Mouse (Mus musculus): ENCODE measurements around the gene Mrpl33.

The Mrpl33 gene

GRCm38 (mm10) chr5:31640542-31640941, 43.8 kb downstream of the Mrpl33 start:
- DNase-seq (ENCODE audit: low spot score): no peak

DNA sequence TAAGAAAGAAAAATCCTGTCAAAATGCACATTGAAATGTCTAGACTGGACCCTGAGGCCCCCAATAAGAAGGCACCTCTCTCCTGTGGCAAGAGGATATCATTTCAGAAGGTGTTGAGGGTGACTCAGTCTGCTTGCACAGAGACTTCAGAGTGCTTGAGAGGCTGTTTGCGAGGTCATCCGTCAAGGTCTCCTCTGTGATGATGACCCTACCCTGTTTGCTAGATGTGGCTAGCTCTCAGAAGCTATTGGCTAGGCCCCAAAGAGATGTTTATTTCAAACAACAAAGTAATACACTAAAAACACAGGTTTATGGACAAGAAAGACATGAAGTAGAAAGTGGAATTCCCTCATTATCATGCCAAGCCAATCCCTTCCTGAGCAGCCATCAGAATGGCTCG, 45.6 kb downstream of the Mrpl33 start:
- no peak for DNase-seq (ENCODE audit: low spot score)

DNA sequence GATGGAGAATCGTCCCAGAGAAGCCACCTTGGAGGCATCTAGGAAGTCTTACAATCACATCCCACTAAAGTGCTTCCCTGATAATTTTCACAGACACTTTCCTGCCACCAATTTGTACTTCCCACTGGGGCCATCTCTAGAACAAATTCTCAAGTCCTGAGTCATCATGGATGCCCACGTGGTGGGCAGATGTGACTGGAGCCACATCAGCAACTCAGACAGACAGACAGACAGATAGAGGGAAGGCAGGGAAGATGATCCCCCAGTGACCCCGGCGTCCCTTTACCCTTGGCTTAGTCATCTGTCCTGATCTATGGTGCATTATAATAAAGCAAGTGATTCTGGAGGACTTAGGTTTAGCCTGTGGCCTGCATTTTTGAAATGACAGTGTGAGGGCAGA, 47.5 kb downstream of the Mrpl33 start:
- no peak for DNase-seq (ENCODE audit: low spot score)

DNA sequence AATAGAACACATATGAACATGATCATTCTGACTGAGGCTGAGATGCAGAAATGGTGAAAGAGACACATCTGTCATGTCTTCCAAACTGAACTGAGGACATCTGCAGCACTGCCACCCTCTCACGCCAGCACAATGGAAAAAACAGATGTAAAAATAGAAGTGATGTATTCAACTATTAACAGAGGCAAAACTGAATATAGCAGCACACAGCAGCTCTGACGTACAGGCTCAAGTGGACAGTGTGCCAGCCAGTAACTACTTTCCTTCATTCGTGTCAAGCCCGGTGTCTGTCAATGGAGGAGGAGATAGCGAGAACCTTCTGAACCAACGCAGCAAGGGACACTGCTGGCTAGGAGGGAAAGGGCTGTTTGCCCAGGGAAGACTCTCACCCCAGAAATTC, 48.1 kb downstream of the Mrpl33 start:
- no peak for DNase-seq (ENCODE audit: low spot score)

- DNase-seq (ENCODE audit: low spot score): no peak
Observed at GRCm38 (mm10) chr5:31645798-31646197, 49.1 kb downstream of the Mrpl33 start.

- no peak for DNase-seq (ENCODE audit: low spot score)
Observed at GRCm38 (mm10) chr5:31646574-31646973, 49.8 kb downstream of the Mrpl33 start.

DNA sequence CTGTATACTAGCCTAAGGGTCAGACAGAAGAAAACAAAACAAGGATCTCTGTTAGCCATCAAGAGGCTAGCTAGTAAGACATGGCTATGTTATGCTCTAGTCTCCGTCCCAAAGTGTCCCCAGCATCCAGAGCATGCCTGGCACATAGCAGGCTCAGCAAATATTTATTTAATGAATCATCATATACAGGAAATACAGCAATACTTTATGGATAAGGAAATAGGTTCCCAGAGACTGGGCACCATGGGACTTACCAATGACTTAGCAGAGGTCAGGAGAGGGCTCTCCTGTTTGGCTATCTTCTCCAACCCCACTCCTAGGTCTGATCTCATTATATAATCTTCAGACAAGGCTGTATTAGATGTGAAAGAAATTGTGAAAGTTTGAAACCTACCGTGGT, 50.6 kb downstream of the Mrpl33 start:
- DNase-seq (ENCODE audit: low spot score): no peak

DNA sequence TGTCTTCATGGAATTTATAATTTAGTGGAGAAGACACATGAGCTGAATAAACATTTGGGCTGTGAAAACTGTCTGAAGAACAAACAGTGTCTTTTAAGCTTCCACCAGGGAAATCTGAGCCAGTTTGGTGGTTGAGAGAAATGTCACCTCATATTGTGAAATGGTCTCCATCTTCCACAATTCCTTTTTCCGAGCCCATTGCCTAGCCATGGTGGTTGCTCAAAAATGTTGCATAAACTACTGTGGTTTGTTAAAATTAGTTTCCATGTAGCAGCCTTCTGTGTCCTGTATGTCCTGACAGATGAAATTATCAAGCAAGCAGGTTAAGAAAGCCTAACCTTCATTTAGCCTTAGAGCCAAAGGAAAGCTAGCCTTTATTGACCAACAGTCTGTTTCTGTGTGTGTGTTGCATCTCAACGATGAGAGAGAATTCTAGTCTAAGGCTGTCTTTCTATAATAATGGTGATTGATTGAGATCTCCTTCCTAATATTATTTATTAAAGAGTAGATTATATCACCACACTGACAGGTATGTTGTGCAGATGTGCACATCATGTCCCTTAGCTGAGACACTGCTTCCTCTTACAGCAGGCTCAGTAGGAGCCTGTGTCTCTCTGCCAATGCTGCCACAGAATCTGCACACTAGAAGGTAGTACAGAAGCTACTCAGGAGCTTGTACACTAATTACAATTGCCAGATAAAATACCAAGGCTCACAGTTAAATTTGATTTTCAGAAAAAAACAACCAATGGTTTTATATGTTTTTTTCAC, 54.0 kb downstream of the Mrpl33 start:
- DNase-seq (ENCODE audit: low spot score): no peak

- DNase-seq (ENCODE audit: low spot score): no peak
Observed at GRCm38 (mm10) chr5:31655688-31656190, 59.0 kb downstream of the Mrpl33 start.

DNA sequence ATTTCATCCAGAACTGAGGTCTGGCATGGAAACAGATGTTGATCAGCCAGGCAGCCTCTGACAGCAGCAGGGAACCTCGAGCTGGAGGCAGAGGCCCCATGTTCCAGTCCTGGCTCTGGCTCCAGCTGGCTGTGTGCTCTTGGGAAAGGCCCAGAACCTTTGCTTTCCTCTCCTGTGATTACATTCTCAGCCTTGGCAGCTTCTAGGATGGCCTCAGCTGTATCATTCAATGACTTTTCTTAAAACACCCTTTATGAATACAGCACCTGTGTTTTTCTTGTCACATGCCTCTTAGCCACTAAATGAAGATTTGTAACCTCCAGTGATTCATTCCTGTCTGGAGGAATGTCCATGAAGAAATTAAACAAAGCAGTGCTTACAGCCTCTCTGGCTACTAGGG, 69.4 kb downstream of the Mrpl33 start:
- DNase-seq (ENCODE audit: low spot score): no peak

GRCm38 (mm10) chr5:31668325-31668968, 71.7 kb downstream of the Mrpl33 start:
- no peak for DNase-seq (ENCODE audit: low spot score)

- DNase-seq (ENCODE audit: low spot score): no peak
Observed at GRCm38 (mm10) chr5:31669984-31670383, 73.2 kb downstream of the Mrpl33 start.

DNA sequence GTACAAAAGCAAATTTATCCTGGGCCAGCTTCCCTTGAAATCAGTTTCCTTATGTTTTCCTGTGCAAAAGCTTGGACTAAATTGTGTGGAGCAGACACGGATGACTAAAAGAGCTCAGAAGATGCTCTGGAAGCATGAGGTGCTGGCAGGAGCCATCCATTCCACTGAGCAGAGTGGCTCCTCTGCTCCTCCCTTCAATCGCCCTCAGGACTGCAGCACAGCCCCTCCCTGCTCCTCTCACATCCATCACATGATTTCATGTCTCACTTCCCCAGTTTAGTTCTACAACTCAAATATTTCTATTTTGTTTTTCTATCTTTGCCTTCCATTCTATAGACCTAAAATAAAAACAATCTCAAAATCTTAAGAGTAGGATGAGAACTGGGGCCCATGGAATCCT, 74.4 kb downstream of the Mrpl33 start:
- no peak for DNase-seq (ENCODE audit: low spot score)

DNA sequence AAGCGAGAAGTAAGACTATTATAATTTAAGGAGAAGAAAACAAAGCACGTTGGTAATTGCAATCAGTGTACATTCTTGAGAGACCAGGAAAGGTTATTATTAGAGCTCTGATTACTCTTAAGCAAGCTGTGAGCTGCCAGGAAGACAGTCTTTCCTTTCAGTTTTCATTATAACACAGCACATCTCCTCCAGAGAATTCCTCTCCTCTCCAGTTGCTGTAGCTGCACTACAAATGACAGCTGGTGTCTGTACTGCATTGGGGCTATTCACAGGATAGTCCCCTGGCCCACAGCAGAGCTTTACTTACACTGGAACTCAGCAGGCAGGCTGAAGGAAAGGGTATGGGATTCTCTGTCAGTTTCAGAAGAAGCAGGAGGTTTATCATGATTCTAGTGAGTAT, 76.7 kb downstream of the Mrpl33 start:
- no peak for DNase-seq (ENCODE audit: low spot score)

DNA sequence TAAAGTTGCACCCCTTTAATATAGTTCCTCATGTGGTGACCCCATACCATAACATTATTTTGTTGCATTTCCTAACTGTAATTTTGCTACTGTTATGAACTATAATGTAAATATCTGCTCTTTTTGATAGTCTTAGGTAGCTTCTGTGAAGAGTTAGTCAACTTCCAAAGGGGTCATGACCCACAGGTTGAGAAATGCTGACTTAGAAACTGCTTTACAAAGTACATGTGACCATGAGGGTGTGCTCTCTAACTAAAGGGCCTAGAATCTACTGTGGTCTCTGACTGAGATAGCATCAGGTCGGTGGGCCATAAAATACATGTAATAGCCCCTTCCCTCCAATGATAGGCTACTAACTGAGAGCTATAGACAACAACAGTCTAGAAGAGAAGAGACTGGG, 81.3 kb downstream of the Mrpl33 start:
- no peak for DNase-seq (ENCODE audit: low spot score)

GRCm38 (mm10) chr5:31680183-31680582, 83.4 kb downstream of the Mrpl33 start:
- no peak for DNase-seq (ENCODE audit: low spot score)

GRCm38 (mm10) chr5:31682305-31682704, 85.6 kb downstream of the Mrpl33 start:
- DNase-seq (ENCODE audit: low spot score): no peak

DNA sequence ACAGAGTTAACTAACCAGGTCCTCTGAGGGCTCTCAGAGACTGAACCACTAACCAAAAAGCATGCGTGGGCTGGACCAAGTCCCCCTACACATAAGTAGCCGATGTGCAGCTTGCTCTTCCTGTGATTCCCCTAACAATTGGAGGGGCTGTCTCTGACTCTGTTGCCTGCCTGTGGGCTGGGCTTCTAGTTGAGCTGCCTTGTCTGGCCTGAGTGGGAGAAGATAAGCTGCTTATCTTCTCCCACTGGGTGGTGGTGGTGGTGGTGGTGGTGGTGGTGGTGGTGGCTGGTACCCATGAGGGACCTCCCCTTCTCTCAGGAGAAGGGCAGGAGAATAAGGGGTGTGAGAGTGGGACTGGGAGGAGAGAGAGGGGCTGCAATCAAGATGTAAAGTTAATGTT, 89.3 kb downstream of the Mrpl33 start:
- peak; percentile 79 for DNase-seq (ENCODE audit: low spot score)

GRCm38 (mm10) chr5:31687972-31688371, 91.2 kb downstream of the Mrpl33 start:
- peak; percentile 37 for DNase-seq (ENCODE audit: low spot score)

DNA sequence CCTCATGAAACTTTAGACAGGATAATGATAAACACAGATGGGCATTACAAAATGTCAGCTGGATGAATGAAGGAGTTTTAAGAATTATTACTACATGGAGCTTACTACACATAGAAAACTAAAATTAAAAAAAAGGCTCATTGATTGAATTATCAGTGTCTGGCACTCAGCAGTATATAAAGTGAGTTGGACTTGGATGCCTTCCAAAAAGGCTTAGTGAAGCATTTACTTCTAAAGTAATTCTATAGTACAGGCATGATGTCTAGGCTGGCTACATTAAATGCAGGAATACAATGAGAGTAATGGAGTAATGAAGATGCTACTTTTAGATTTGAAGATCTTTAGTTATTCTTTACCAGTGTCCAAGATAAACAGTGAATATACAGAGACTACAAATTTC, 96.5 kb downstream of the Mrpl33 start:
- DNase-seq (ENCODE audit: low spot score): no peak

DNA sequence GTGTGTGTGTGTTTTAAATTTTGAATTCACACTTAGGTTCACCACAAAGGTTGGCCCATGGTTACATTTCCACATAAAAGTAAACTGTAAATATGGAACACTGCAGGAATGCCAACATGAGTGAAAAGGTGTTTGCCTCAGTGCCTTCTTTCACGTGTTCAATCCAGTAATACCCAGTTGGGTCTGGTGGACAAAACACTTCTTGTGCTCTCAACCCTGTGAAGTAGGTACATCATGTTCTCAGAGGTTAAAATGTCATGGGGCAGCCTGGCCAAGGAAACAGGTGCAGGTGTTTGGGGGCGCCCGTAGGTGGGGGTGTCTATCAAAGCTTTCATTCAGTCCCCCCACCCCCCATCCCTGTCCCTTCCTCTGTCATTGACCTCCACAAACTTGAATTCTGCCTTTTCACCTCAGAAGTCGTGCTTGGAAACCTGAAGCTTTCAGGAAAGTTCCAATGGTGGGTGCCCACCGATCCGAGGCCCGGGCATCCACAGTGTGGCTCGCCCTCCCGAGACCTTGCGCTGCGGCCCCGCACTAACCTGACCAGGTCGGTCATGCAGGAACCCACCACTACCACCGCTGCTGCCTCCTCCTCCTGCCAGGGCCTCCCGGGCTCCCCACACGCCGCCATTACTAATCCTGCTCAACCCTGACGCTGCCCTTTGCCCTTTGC, 100.4 kb downstream of the Mrpl33 start, which contains the start of gene Rbks:
Gene Rbks (minus strand): TSS at position 657 of the 673 bp plus-strand sequence.
- no peak for DNase-seq (ENCODE audit: low spot score)

DNA sequence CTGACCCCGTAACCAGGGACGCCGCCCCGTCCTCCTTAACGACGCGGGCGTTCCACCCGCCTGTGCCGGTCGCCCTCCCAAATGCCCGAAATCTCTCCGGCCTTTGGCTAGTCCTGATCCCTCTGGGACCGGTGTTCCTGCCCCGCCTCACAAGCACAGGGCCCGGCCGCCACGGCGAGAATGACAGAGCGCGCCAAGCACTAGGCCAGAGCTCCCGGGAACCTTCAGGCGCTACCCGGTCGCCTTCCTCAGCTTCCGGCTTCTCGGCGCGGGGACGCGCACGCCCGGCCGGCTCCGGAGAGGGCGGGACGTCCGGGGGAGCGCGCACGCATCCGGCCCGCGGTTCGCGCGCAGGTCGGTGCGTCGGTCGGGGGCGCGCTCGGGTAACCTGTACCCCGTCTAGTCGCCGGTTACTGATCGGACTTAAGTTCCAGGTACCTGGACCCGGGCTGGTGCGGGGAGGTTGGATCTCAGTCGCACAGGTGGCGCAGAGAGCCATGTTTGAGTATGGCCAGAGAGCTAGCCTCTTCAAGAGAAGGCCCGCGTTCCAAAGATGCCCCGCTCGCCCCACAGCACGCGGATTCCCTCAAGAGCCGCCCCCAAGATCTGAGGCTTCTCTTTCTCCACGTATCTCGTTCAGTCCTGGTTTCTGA, 101.0 kb downstream of the Mrpl33 start, which contains the start of gene Babam2:
Gene Babam2 (plus strand): TSS at position 41 of the 653 bp plus-strand sequence.
- DNase-seq (ENCODE audit: low spot score): peak; percentile 86
